Mouse (Mus musculus) gastrocnemius, postnatal 25 days (tissue): Measurements from ENCODE around the gene Nxn. TPM values are rescaled to one million over a fixed set of nuclear protein-coding genes. Genes with fewer than 3 reads are reported as not detected.
A peak's percentile ranks its signal among the peaks of the same experiment; 100 is the strongest.

Experiments
- DNase-seq: peaks from one replicate; pipeline ENCODE4 v3.0.0; 2022
- total RNA-seq, 2 experiments: library from RNA; stranded (reverse); gene quantifications; 1 replicate in 1 of 2; 2 replicates in 1 of 2; pipeline ENCODE4 v1.2.3; 2021

Gene Nxn
- total RNA-seq, 2 experiments from 2014 or later: 25.6 to 32.0 TPM

- no peak for DNase-seq
Observed at GRCm38 (mm10) chr11:76298457-76299000, 100.4 kb downstream of the Nxn start.

DNA sequence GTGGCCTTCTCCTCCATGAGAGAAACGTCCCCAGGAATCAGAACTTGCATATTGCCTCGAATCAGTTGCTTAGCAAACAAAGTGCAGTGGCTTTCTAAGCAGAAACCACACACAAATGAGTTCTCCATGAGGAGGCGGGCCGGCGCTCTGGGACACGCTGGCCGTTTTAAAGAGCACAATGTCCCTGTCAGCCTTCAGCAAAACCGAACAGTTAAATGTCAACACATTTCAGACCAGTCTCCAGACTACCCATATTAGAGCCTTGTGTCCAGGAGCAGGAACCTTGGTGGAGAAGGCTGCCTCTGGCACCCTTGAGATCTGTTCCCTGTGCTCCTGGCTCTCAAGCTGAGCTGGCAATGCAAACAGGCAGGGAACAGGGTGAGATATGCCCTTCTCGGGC is 101.7 kb downstream of the Nxn start:
- DNase-seq: no peak

DNA sequence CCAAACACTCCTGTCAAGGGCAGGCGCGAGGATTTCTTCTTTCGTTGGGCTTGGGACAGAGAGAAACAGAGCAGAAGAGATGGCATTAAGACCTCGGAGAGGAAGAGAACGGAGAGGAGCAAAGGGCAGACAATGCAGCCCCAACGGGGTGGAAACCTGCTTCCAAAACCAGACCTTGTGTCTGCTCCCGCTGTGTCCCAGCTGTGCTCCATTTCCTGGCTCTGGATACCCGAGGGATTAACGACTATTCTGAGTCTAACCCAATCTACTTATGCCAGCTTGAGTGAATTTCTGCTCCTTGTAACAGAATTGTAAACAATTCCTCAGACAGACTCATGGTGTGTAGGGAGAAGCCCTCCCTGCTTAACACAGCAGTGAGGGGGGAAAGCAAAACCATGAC is 104.1 kb downstream of the Nxn start:
- no peak for DNase-seq

DNA sequence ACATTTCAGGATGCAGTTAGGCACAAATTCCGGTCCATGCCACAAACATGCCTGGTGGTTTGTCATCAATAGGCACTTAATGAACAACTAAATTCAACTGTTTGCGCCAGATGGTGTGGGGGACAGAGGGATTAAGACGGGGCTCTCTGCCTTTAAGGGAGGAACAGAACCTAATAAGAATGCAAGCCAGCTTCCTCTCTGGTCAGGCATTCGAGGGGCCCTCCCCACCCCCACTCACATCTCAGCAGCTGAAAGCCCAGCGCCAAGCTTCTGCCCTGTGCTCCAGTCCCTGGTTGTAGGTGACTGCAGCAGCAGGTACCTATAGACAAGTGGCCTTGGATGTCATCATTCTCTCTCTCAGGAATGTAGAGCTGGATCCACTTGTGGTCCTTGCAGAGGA is 104.9 kb downstream of the Nxn start:
- no peak for DNase-seq

GRCm38 (mm10) chr11:76292831-76293230 is 106.1 kb downstream of the Nxn start:
- DNase-seq: peak; percentile 43

GRCm38 (mm10) chr11:76292398-76292797 is 106.5 kb downstream of the Nxn start:
- DNase-seq: peak; percentile 68

DNA sequence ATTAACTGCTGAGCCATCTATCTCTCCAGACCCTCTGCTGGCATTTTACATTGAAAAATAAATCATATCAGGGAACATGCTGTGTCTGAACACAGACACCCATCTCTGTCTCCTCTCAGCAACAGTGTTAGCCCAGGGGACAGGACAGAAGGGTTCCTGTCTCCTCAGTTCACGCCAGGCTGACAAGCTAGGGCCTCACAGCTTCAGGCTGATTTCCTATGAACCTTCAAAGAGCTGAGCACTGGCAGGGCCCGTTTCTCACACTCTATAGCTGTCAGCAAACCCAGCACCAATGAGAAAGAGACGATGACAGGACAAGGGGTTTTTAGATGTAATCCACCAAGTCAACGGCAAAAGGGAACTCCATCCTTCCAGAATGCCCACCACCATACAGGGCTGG is 107.0 kb downstream of the Nxn start:
- DNase-seq: no peak

DNA sequence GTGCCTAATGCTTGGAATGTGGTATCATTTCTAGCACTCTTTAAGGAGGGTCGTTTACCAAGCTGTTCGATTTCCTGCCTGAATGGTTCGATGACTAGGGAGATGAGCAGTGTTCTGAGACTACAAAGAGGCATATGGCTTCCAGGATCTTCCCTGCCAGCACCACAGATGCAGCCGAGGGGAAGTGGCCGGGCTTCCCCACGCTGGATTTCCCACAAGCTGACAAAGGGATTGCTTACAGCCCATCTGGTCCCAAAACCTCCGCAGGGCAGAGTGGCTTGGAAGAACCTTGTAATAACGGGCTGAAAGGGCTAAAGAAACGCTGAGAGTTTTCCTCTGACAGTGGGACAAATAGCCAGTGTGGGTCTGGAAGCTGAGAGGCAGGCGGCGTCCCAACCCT is 108.6 kb downstream of the Nxn start:
- DNase-seq: no peak

GRCm38 (mm10) chr11:76288645-76289044 is 110.3 kb downstream of the Nxn start:
- DNase-seq: no peak

- DNase-seq: no peak
Observed at GRCm38 (mm10) chr11:76287301-76287700, 111.6 kb downstream of the Nxn start.

DNA sequence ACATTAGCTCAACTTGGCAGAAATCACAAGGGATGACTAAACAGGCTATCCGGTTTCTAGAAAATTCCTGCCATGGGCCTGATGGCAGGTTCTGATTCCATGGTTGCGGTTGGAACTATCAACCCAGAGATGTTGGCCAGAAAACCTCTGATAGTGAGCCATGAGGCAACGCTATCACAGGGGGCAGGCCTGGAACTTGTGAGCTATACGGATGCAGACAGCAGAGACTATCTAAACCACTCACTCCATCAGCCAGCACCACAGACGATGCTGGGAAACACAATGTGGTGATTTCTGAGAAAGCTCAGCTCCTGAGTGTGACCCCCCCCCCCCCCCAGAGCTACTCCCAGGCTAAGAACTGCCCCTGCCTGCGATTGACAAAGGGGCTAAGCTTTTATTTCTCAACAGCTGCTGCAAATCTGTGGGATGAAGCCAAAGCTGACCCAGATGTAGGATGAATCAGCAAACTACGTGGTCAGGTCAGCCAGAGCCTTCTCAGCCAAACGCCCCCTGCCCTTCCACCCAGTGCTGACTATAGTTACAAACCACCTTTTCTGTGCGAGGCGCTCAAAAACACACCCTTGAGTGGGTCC is 112.3 kb downstream of the Nxn start:
- DNase-seq: no peak

DNA sequence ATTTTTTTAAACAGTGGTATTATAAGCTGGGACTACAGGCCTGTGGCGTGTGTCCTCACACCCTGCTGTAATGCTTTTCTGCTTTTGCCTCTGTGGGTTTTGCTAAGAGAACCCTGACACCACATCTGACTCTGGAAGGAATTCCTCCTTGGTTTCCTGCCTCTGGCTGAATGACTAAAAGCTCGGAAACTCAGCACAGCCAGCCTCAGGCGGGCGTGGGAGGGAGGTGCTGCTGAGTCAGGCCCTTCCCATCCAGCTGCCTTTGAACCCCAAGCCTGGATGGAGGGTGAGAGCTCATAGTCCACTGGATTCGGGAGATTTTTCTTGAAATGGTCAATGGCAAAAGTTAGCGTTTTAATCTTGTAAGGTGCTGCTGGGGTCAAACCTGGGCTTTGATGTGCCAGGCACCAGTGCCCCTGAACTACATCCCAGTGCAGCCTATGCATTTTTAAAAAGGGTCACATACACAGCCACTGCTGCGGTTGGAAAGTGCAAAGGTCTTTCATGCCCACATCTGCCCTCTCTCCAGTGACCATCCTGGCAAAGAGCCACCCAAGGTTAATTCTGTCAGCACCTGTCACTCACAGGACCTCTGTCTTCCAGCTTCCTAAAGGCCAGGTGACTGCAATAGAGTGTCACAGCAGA is 113.4 kb downstream of the Nxn start:
- DNase-seq: peak; percentile 55

DNA sequence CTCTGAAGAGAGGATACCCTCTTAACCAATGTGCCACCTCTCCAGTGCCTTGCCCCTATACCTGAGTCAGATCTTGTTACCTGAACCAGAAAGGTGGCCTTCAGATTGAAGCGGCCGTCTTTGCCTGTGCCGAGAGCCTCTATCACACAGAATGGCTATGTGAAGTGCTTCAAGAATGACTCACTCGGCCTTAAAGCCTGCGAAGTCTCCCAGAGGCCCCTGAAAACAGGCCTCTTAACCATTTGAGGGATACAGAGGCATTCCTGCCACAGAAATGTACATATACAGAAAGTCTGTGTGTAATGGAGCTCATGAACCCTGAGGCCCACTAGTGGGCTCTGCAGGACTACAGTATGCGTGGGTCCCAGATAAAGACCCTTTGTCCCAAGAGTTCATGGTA is 115.1 kb downstream of the Nxn start:
- DNase-seq: no peak

DNA sequence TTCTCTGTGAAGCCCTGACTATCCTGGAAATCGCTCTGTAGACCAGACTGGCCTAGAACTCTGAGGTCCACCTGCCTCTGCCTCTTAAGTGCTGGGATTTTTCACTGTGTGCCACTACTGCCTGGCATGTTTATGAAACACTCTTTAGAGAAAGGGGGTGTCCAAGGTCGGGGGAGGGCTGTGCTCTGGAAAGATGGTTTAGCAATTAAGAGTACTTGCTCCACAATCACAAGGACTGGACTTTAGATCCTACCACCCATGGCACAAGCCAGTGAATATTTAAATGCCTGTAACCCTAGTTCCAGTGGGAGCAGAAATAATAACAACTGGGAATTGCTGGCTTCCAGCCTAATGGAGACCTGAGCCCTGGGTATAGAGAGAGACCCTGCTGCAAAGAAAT is 119.0 kb downstream of the Nxn start:
- DNase-seq: no peak

GRCm38 (mm10) chr11:76278960-76279852 is 119.7 kb downstream of the Nxn start:
- DNase-seq: no peak

GRCm38 (mm10) chr11:76272440-76272839 is 126.5 kb downstream of the Nxn start:
- DNase-seq: no peak

GRCm38 (mm10) chr11:76268521-76269065 is 130.3 kb downstream of the Nxn start:
- no peak for DNase-seq

- DNase-seq: no peak
Observed at GRCm38 (mm10) chr11:76268001-76268459, 130.9 kb downstream of the Nxn start.

GRCm38 (mm10) chr11:76267550-76267949 is 131.4 kb downstream of the Nxn start:
- DNase-seq: no peak

- DNase-seq: no peak
Observed at GRCm38 (mm10) chr11:76262611-76263351, 136.2 kb downstream of the Nxn start.

- no peak for DNase-seq
Observed at GRCm38 (mm10) chr11:76261224-76261623, 137.7 kb downstream of the Nxn start.
